Mouse (Mus musculus): ENCODE results near the gene Kmt2b. TPM values are rescaled to one million over a fixed set of nuclear protein-coding genes. Genes with fewer than 3 reads are reported as not detected.

The Kmt2b gene
- polyA plus RNA-seq, 2 experiments: 13.1 to 62.0 TPM

- 4% methylated on average over 16 of the region's 16 CpGs for WGBS
- H3K4me2 ChIP-seq (replicated peaks; ENCODE audit: low read depth, low read length, severe bottlenecking): no peak overlapping the region
Observed at GRCm38 (mm10) chr7:30599933-30600353, 11.4 kb upstream of the Kmt2b start.

GRCm38 (mm10) chr7:30598786-30599185, 10.3 kb upstream of the Kmt2b start, which contains the start of gene Zbtb32:
Gene Zbtb32 (minus strand): TSS chr7:30598909.
- ATAC-seq (ENCODE audit: low FRiP score, low read depth) (no peak), DNase-seq (ENCODE audit: low spot score) (no peak)
- TF ChIP-seq POLR2A (IDR thresholded peaks at IDR 0.05; ENCODE audit: borderline replicate concordance, extremely low read depth, insufficient read depth, insufficient read length): no peak
- WGBS: 88% methylated on average over 12 of the region's 12 CpGs
- no peak within 1 kb of the TSS for H3K9ac ChIP-seq (ENCODE audit: low read depth, low read length, severe bottlenecking)
- H3K27ac ChIP-seq (replicated peaks; ENCODE audit: low read depth, low read length): no peak within 1 kb of the TSS
- H3K9me3 ChIP-seq (ENCODE audit: control insufficient read depth, low read length): no peaks in the 10 kb centered on the region
- no peak within 1 kb of the TSS for H3K4me3 ChIP-seq (replicated peaks; ENCODE audit: low read length)
- H3K36me3 ChIP-seq (ENCODE audit: control insufficient read depth, insufficient read depth, low read length): no peaks in the 10 kb centered on the region
- H3K4me1 ChIP-seq (ENCODE audit: control insufficient read depth, insufficient read depth, low read length): no peaks in the 10 kb centered on the region
- H3K27me3 ChIP-seq (ENCODE audit: control insufficient read depth, insufficient read depth, low read length): no peaks in the 10 kb centered on the region
- H3K4me2 ChIP-seq (replicated peaks; ENCODE audit: low read depth, low read length, severe bottlenecking): no peak within 1 kb of the TSS

More at GRCm38 (mm10) chr7:30599933-30600353, 11.4 kb upstream of the Kmt2b start:
- DNase-seq (ENCODE audit: low spot score): peak; percentile 91
- H3K4me3 ChIP-seq (replicated peaks; ENCODE audit: low read length): no peak overlapping the region
- no peaks in the 10 kb centered on the region for H3K36me3 ChIP-seq (ENCODE audit: control insufficient read depth, insufficient read depth, low read length)
- no peak overlapping the region for H3K27ac ChIP-seq (replicated peaks; ENCODE audit: low read depth, low read length)
- no peaks in the 10 kb centered on the region for H3K9me3 ChIP-seq (ENCODE audit: control insufficient read depth, low read length)
- peak; percentile 93 for ATAC-seq (ENCODE audit: low FRiP score, low read depth)
- no peak overlapping the region for H3K9ac ChIP-seq (ENCODE audit: low read depth, low read length, severe bottlenecking)
- no peaks in the 10 kb centered on the region for H3K4me1 ChIP-seq (ENCODE audit: control insufficient read depth, insufficient read depth, low read length)
- TF ChIP-seq POLR2A (IDR thresholded peaks at IDR 0.05; ENCODE audit: borderline replicate concordance, extremely low read depth, insufficient read depth, insufficient read length): no peak
- H3K27me3 ChIP-seq (ENCODE audit: control insufficient read depth, insufficient read depth, low read length): no peaks in the 10 kb centered on the region

GRCm38 (mm10) chr7:30596811-30597210, 8.3 kb upstream of the Kmt2b start:
- 68% methylated on average over 5 of the region's 5 CpGs for WGBS
- no peaks in the 10 kb centered on the region for H3K27me3 ChIP-seq (ENCODE audit: control insufficient read depth, insufficient read depth, low read length)
- TF ChIP-seq POLR2A (IDR thresholded peaks at IDR 0.05; ENCODE audit: borderline replicate concordance, extremely low read depth, insufficient read depth, insufficient read length): no peak
- ATAC-seq (ENCODE audit: low FRiP score, low read depth) (no peak), DNase-seq (ENCODE audit: low spot score) (no peak)
- no peaks in the 10 kb centered on the region for H3K4me1 ChIP-seq (ENCODE audit: control insufficient read depth, insufficient read depth, low read length)
- no peak overlapping the region for H3K4me2 ChIP-seq (replicated peaks; ENCODE audit: low read depth, low read length, severe bottlenecking)
- H3K36me3 ChIP-seq (ENCODE audit: control insufficient read depth, insufficient read depth, low read length): no peaks in the 10 kb centered on the region
- no peak overlapping the region for H3K4me3 ChIP-seq (replicated peaks; ENCODE audit: low read length)
- H3K9ac ChIP-seq (ENCODE audit: low read depth, low read length, severe bottlenecking): no peak overlapping the region
- no peaks in the 10 kb centered on the region for H3K9me3 ChIP-seq (ENCODE audit: control insufficient read depth, low read length)
- no peak overlapping the region for H3K27ac ChIP-seq (replicated peaks; ENCODE audit: low read depth, low read length)

GRCm38 (mm10) chr7:30596093-30596492, 7.6 kb upstream of the Kmt2b start:
- no peak overlapping the region for H3K27ac ChIP-seq (replicated peaks; ENCODE audit: low read depth, low read length)
- no peak overlapping the region for H3K9ac ChIP-seq (ENCODE audit: low read depth, low read length, severe bottlenecking)
- no peaks in the 10 kb centered on the region for H3K4me1 ChIP-seq (ENCODE audit: control insufficient read depth, insufficient read depth, low read length)
- no peaks in the 10 kb centered on the region for H3K9me3 ChIP-seq (ENCODE audit: control insufficient read depth, low read length)
- no peak overlapping the region for H3K4me2 ChIP-seq (replicated peaks; ENCODE audit: low read depth, low read length, severe bottlenecking)
- no peak for TF ChIP-seq POLR2A (IDR thresholded peaks at IDR 0.05; ENCODE audit: borderline replicate concordance, extremely low read depth, insufficient read depth, insufficient read length)
- no peak for DNase-seq (ENCODE audit: low spot score)
- WGBS: 66% methylated on average over 5 of the region's 5 CpGs
- no peaks in the 10 kb centered on the region for H3K36me3 ChIP-seq (ENCODE audit: control insufficient read depth, insufficient read depth, low read length)
- no peaks in the 10 kb centered on the region for H3K27me3 ChIP-seq (ENCODE audit: control insufficient read depth, insufficient read depth, low read length)
- H3K4me3 ChIP-seq (replicated peaks; ENCODE audit: low read length): no peak overlapping the region
- no peak for ATAC-seq (ENCODE audit: low FRiP score, low read depth)

- Histone ChIP-seq H3K4me3 (replicated peaks; ENCODE audit: low read length) (no peak overlapping the region), H3K4me2 (replicated peaks; ENCODE audit: low read depth, low read length, severe bottlenecking) (no peak overlapping the region), H3K27ac (replicated peaks; ENCODE audit: low read depth, low read length) (no peak overlapping the region), H3K27me3 (ENCODE audit: control insufficient read depth, insufficient read depth, low read length) (no peaks in the 10 kb centered on the region), H3K9ac (ENCODE audit: low read depth, low read length, severe bottlenecking) (no peak overlapping the region), H3K4me1 (ENCODE audit: control insufficient read depth, insufficient read depth, low read length) (peaks cover 3% of the 10 kb centered on the region; the same call in 1 of the 2 replicates), H3K9me3 (ENCODE audit: control insufficient read depth, low read length) (no peaks in the 10 kb centered on the region), H3K36me3 (ENCODE audit: control insufficient read depth, insufficient read depth, low read length) (no peaks in the 10 kb centered on the region)
- 66% methylated on average over 4 of the region's 4 CpGs for WGBS
- DNase-seq (ENCODE audit: low spot score) (no peak), ATAC-seq (ENCODE audit: low FRiP score, low read depth) (no peak)
- no peak for TF ChIP-seq POLR2A (IDR thresholded peaks at IDR 0.05; ENCODE audit: borderline replicate concordance, extremely low read depth, insufficient read depth, insufficient read length)
Observed at GRCm38 (mm10) chr7:30594510-30595024, 6.0 kb upstream of the Kmt2b start.

Measured in limb, embryonic 14.5 days (tissue).